Mouse (Mus musculus) embryonic facial prominence, embryonic 14.5 days (tissue): Measurements from ENCODE around the gene Aplf. TPM values are rescaled to one million over a fixed set of nuclear protein-coding genes. Genes with fewer than 3 reads are reported as not detected.
A peak's percentile ranks its signal among the peaks of the same experiment; 100 is the strongest.

Experiments
- ATAC-seq: fragments of 200-750 bp; cut with Nextera tagmentation; 2 replicates; pipeline ENCODE4 v1.8.0; 2017; ENCODE audit warnings: low read depth, moderate number of reproducible peaks, moderate TSS enrichment
- DNase-seq: peaks from one replicate; pipeline ENCODE4 v3.0.0-alpha.2; 2015; ENCODE audit warnings: low spot score
- H3K27ac ChIP-seq: fragments of 300-500 bp; sonication (generic); replicated peaks from 2 replicates; pipeline ENCODE4 v1.5.1; 2014; ENCODE audit warnings: low read depth, mild to moderate bottlenecking, low read length, moderate library complexity
- H3K27me3 ChIP-seq: fragments of 300-500 bp; sonication (generic); replicated peaks from 2 replicates; pipeline ENCODE4 v1.6.1; 2014; ENCODE audit warnings: low read length; ENCODE audit not compliant: control insufficient read depth, insufficient read depth
- H3K36me3 ChIP-seq: fragments of 300-500 bp; sonication (generic); 2 replicates; pipeline ENCODE4 v1.6.1; 2014; ENCODE audit warnings: low read length, mixed read lengths; ENCODE audit not compliant: control insufficient read depth, insufficient read depth
- H3K4me1 ChIP-seq: fragments of 300-500 bp; sonication (generic); 2 replicates; pipeline ENCODE4 v1.6.1; 2014; ENCODE audit warnings: antibody characterized with exemption, low read length; ENCODE audit not compliant: control insufficient read depth, insufficient read depth
- H3K4me2 ChIP-seq: fragments of 300-500 bp; sonication (generic); 2 replicates; pipeline ENCODE4 v1.6.1; 2014; ENCODE audit warnings: low read depth, mild to moderate bottlenecking, low read length, moderate library complexity, mixed read lengths
- H3K4me3 ChIP-seq: fragments of 300-500 bp; sonication (generic); 2 replicates; pipeline ENCODE4 v1.5.1; 2014; ENCODE audit warnings: low read depth, mild to moderate bottlenecking, low read length
- H3K9ac ChIP-seq: fragments of 300-500 bp; sonication (generic); 2 replicates; pipeline ENCODE4 v1.6.1; 2014; ENCODE audit warnings: low read depth, mild to moderate bottlenecking, low read length, moderate library complexity, mixed read lengths
- H3K9me3 ChIP-seq: fragments of 300-500 bp; sonication (generic); 2 replicates; pipeline ENCODE4 v1.6.1; 2016; ENCODE audit warnings: low read length; ENCODE audit not compliant: control insufficient read depth
- WGBS: fragments of 180-500 bp; shearing (Covaris S2); extraction: QIAGEN DNeasy Blood & Tissue Kit; methylation state at CpG from one replicate; pipeline ENCODE4 v1.1.7; 2014; 5-methylcytosine and 5-hydroxymethylcytosine counted together
- polyA plus RNA-seq: library from polyadenylated mRNA; unstranded; fragments of >200 nt; fragmentation: Nextera tagmentation; extraction: Ambion mirVana; gene quantifications from 2 replicates; pipeline ENCODE4 v1.2.1, GENCODE M21; 2014

Aplf gene
- polyA plus RNA-seq = 11.8 and 15.6 TPM in 2 replicates

- H3K4me2 ChIP-seq = peak within 1 kb of the TSS; percentile 73
- under 1% methylated on average over 33 of the region's 33 CpGs for WGBS
- peak within 1 kb of the TSS; percentile 68 for H3K9ac ChIP-seq
- H3K27ac ChIP-seq = peak within 1 kb of the TSS; percentile 65
- H3K27me3 ChIP-seq = no peaks in the 10 kb centered on the region
- H3K9me3 ChIP-seq = no peaks in the 10 kb centered on the region
- ATAC-seq (peak; percentile 100), DNase-seq (peak; percentile 100)
- peaks cover 14% of the 10 kb centered on the region for H3K4me1 ChIP-seq
- peak within 1 kb of the TSS; percentile 64 for H3K4me3 ChIP-seq
- no peaks in the 10 kb centered on the region for H3K36me3 ChIP-seq
Measured at GRCm38 (mm10) chr6:87671771-87672517, at the start of gene Aplf. Gene Aplf, minus strand, starts transcription at chr6:87672193.

DNA sequence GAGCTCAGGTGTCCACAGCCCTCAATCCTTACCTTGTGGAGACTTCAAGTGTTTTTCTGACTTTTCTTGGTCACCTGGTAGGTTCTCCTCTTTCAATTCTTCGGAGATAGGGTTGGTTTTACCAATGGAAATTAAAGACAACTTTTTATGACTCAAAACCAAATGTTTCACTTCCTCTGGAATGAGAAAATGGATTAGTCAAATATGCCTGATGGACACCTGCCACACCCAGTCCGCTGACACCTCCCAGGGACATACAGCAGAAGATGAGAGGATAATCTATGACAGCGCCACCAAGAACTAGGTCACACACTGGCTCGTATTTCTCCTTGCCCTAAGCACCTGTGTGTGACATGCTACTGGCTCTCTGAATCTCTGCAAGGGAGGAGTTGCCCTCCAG, 42.1 kb upstream of the Aplf start:
- Histone ChIP-seq H3K36me3 (no peaks in the 10 kb centered on the region), H3K9ac (no peak overlapping the region), H3K27ac (no peak overlapping the region), H3K4me1 (no peaks in the 10 kb centered on the region), H3K27me3 (no peaks in the 10 kb centered on the region), H3K9me3 (no peaks in the 10 kb centered on the region), H3K4me3 (no peak overlapping the region), H3K4me2 (no peak overlapping the region)
- WGBS = 70% methylated on average over 4 of the region's 4 CpGs
- DNase-seq (no peak), ATAC-seq (no peak)

- ATAC-seq = no peak
- H3K4me1 ChIP-seq = no peaks in the 10 kb centered on the region
- 81% methylated on average over 4 of the region's 4 CpGs for WGBS
Measured at GRCm38 (mm10) chr6:87712311-87712710, 40.3 kb upstream of the Aplf start.

DNA sequence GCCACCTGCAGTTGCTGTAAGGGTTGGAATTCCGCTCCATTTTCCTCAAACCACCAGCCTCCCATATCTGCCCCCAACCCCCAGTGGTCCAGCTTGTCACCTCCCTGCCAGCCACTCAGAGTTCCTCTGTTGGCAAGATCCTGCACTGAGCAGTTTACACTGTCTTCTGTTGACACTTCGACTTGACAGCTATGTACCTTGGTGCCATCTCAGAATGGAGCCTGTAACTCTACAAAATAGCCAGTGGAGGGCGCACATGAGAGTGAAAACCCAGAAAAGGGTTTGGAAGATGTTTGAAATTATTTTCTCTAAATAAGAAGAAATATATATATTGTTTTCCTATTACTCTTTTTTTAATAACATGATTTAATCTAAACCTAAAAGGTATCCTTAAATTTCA, 34.3 kb upstream of the Aplf start:
- Histone ChIP-seq H3K4me3 (no peak overlapping the region), H3K9ac (no peak overlapping the region), H3K27ac (no peak overlapping the region), H3K4me1 (no peaks in the 10 kb centered on the region), H3K9me3 (no peaks in the 10 kb centered on the region), H3K4me2 (no peak overlapping the region), H3K36me3 (no peaks in the 10 kb centered on the region), H3K27me3 (no peaks in the 10 kb centered on the region)
- DNase-seq = no peak
- ATAC-seq = no peak
- WGBS = 46% methylated on average over 3 of the region's 3 CpGs

More at GRCm38 (mm10) chr6:87712311-87712710, 40.3 kb upstream of the Aplf start:
- Histone ChIP-seq H3K9ac (no peak overlapping the region), H3K27ac (no peak overlapping the region), H3K36me3 (no peaks in the 10 kb centered on the region), H3K4me2 (no peak overlapping the region), H3K4me3 (no peak overlapping the region), H3K9me3 (no peaks in the 10 kb centered on the region), H3K27me3 (no peaks in the 10 kb centered on the region)
- DNase-seq = no peak

- Histone ChIP-seq H3K4me2 (no peak overlapping the region), H3K36me3 (no peaks in the 10 kb centered on the region), H3K4me3 (no peak overlapping the region), H3K27me3 (no peaks in the 10 kb centered on the region), H3K27ac (no peak overlapping the region), H3K9ac (no peak overlapping the region), H3K9me3 (no peaks in the 10 kb centered on the region), H3K4me1 (no peaks in the 10 kb centered on the region)
- 92% methylated on average over 4 of the region's 4 CpGs for WGBS
- no peak for ATAC-seq
- DNase-seq = no peak
Measured at GRCm38 (mm10) chr6:87696544-87696943, 24.6 kb upstream of the Aplf start.

DNA sequence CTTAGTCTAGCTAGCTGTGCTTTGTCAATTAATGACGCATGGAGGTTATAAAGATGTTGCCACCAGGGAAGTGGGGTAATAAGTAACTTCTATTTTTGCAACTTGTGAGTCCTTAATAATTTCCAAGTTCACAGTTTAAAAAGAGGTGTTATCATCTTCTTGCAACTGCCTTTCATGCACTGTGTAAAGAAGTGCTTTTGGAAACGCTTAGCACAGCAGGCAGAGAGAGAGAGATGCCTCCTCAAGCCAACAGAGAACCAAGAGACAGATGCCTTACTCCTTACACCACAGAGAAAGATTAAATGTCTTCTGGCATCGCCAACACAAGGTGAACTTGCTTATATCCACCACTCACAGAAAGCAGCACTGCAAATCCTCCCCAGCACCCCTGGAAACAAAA, 24.0 kb upstream of the Aplf start:
- H3K36me3 ChIP-seq = no peaks in the 10 kb centered on the region
- no peaks in the 10 kb centered on the region for H3K4me1 ChIP-seq
- no peak overlapping the region for H3K4me2 ChIP-seq
- DNase-seq (no peak), ATAC-seq (no peak)
- H3K27ac ChIP-seq = no peak overlapping the region
- H3K27me3 ChIP-seq = no peaks in the 10 kb centered on the region
- no peak overlapping the region for H3K9ac ChIP-seq
- H3K9me3 ChIP-seq = no peaks in the 10 kb centered on the region
- H3K4me3 ChIP-seq = no peak overlapping the region
- 83% methylated on average over 3 of the region's 3 CpGs for WGBS

DNA sequence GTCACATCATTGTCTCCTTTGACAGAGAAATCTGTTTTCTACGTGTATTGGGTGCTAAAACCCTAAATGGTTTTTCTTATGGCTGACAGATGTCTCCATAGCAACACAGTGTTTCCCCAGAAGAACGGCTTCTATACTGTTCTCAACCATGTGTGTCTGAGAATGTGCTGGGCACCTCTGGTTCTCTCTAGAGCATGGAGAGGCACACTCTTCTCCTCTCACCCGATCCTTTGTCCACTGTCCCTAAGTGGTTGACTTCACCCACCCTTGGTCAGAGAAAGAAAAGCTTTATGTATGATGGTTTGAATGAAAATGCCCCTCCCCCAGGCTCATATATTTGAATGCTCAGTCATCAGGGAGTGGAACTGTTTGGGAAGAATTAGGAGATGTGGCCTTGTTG, 8.4 kb upstream of the Aplf start:
- no peak for ATAC-seq
- WGBS = 67% methylated on average over 3 of the region's 3 CpGs
- Histone ChIP-seq H3K9me3 (no peaks in the 10 kb centered on the region), H3K4me2 (no peak overlapping the region), H3K36me3 (no peaks in the 10 kb centered on the region), H3K4me1 (no peaks in the 10 kb centered on the region), H3K27ac (no peak overlapping the region), H3K27me3 (no peaks in the 10 kb centered on the region), H3K9ac (no peak overlapping the region), H3K4me3 (no peak overlapping the region)
- DNase-seq = no peak

- Histone ChIP-seq H3K4me2 (peak overlapping the region; percentile 54), H3K27me3 (no peaks in the 10 kb centered on the region), H3K9ac (peak overlapping the region; percentile 59), H3K4me1 (peaks cover 14% of the 10 kb centered on the region), H3K27ac (peak overlapping the region; percentile 52), H3K36me3 (no peaks in the 10 kb centered on the region), H3K9me3 (no peaks in the 10 kb centered on the region), H3K4me3 (peak overlapping the region; percentile 64)
- ATAC-seq (no peak), DNase-seq (no peak)
- 58% methylated on average over 4 of the region's 4 CpGs for WGBS
Measured at GRCm38 (mm10) chr6:87672661-87673060, 668 bp upstream of the Aplf start.

DNA sequence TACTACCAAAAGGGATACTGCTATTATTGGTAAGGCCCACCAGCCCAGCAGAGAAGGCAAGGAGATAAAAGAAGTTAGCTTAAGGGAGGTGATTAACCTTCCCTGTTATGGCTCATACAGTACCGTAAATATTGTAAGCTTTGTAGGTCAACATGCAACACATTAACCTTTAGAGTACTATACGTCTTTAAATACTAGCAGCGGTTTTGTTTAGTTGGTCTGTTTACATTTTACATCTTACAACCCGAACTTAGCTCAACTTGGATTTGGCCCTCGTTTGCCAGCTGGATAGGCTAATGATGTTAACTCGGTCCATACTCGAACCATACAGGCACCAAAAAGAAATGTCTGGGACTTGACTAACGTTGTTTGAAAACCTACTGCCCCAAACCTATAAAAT, 640 bp downstream of the Aplf start:
- WGBS = 9% methylated on average over 8 of the region's 8 CpGs
- Histone ChIP-seq H3K9ac (peak overlapping the region; percentile 68), H3K27ac (peak overlapping the region; percentile 65), H3K27me3 (no peaks in the 10 kb centered on the region), H3K4me3 (peak overlapping the region; percentile 64), H3K9me3 (no peaks in the 10 kb centered on the region), H3K4me1 (peaks cover 14% of the 10 kb centered on the region), H3K36me3 (no peaks in the 10 kb centered on the region), H3K4me2 (peak overlapping the region; percentile 73)
- ATAC-seq (no peak), DNase-seq (no peak)
